Mouse (Mus musculus) Muller cell, postnatal 12 days (primary cell): ENCODE data around the gene Mapre1.

Source experiments
- DNase-seq: peaks from one replicate; pipeline ENCODE4 v3.0.0-alpha.2; 2015; ENCODE audit errors: inconsistent ontology term

Gene Mapre1

GRCm38 (mm10) chr2:153778638-153779362 is 37.7 kb downstream of the Mapre1 start:
- DNase-seq, result peak; percentile 69

GRCm38 (mm10) chr2:153779394-153779981 is 38.4 kb downstream of the Mapre1 start, which contains the start of gene Efcab8:
TSS of gene Efcab8 (plus strand) at chr2:153779931.
- DNase-seq, result no peak

- DNase-seq, result no peak
These were observed 40.1 kb downstream of the Mapre1 start for GRCm38 (mm10) chr2:153781181-153781580.

GRCm38 (mm10) chr2:153784668-153785067 is 43.6 kb downstream of the Mapre1 start:
- DNase-seq, result no peak

GRCm38 (mm10) chr2:153793366-153793765 is 52.3 kb downstream of the Mapre1 start:
- no peak for DNase-seq

GRCm38 (mm10) chr2:153795090-153795489 is 54.0 kb downstream of the Mapre1 start:
- peak; percentile 7 for DNase-seq

- peak; percentile 37 for DNase-seq
These were observed 66.4 kb downstream of the Mapre1 start for GRCm38 (mm10) chr2:153807464-153807863.

GRCm38 (mm10) chr2:153808146-153808545 is 67.1 kb downstream of the Mapre1 start:
- peak; percentile 50 for DNase-seq

- DNase-seq, result no peak
These were observed 67.8 kb downstream of the Mapre1 start for GRCm38 (mm10) chr2:153808841-153809240.

- no peak for DNase-seq
These were observed 68.8 kb downstream of the Mapre1 start for GRCm38 (mm10) chr2:153809921-153810320.

GRCm38 (mm10) chr2:153822005-153822543 is 81.0 kb downstream of the Mapre1 start:
- DNase-seq, result no peak
